Mouse (Mus musculus) bone marrow macrophage, adult 2 months (primary cell): ENCODE measurements around the gene Panx2. TPM values are rescaled to one million over a fixed set of nuclear protein-coding genes. Genes with fewer than 3 reads are reported as not detected.

Source experiments
- H3K27ac ChIP-seq: 2 replicates; pipeline ENCODE4 v1.5.1; 2012; ENCODE audit warnings: low read depth, low read length; ENCODE audit not compliant: insufficient read depth
- H3K4me1 ChIP-seq: 2 replicates; pipeline ENCODE4 v1.6.1; 2012; ENCODE audit warnings: low read length; ENCODE audit not compliant: control insufficient read depth, insufficient read depth
- H3K4me3 ChIP-seq: 2 replicates; pipeline ENCODE4 v1.5.1; 2012; ENCODE audit warnings: mild to moderate bottlenecking, low read length, moderate library complexity; ENCODE audit not compliant: insufficient read depth
- CTCF ChIP-seq: IDR thresholded peaks from 2 replicates; pipeline ENCODE4 v1.5.1; 2012; ENCODE audit warnings: low read depth, mild to moderate bottlenecking, low read length, moderate library complexity
- POLR2A ChIP-seq: IDR thresholded peaks from 2 replicates; pipeline ENCODE4 v1.6.1; 2012; ENCODE audit warnings: mild to moderate bottlenecking, low read depth, low read length, borderline replicate concordance
- polyA plus RNA-seq: library from polyadenylated mRNA; stranded (reverse); fragments of >200 nt; gene quantifications from 2 replicates; pipeline ENCODE4 v1.2.4, GENCODE M21; 2012; ENCODE audit not compliant: missing spikeins, insufficient read depth, insufficient read length

Panx2 gene
- polyA plus RNA-seq, 1 experiment, result not detected

DNA sequence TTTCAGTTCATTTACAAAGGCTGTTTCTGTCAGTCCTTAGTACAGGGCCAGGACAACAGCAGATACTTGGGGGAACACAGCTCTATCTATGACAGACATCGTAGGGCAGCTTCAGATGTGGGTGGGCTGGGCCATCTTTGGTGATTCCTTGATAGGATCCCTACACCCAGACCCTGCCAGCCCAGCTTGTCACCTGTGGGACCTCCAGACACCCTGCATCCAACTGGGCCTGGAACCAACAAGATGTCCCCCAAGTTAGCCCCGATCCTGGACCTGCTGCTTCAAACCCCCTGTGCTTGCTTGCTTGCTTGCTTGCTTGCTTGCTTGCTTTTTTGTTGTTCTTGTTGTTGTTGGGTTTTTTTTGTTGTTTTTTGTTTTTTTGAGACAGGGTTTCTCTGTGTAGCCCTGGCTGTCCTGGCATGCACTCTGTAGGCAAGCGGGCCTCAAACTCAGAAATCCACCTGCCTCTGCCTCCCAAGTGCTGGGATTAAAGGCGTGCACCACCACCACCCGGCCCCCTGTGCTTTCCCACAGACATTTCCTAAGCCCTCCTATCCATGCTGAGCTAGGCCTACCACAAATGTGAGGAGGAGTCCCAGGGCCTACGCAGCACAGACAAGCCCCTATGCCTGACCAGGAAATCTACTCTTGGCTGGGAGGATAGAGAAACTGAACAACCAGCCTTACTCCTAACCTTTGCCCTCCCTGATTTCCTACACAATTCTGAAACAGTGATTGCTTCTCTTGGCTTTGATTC is 2.4 kb downstream of the Panx2 start:
- H3K4me3 ChIP-seq, result no peak overlapping the region
- no peaks in the 10 kb centered on the region for H3K4me1 ChIP-seq
- H3K27ac ChIP-seq, result no peak overlapping the region
- TF ChIP-seq POLR2A (no peak), CTCF (no peak)

DNA sequence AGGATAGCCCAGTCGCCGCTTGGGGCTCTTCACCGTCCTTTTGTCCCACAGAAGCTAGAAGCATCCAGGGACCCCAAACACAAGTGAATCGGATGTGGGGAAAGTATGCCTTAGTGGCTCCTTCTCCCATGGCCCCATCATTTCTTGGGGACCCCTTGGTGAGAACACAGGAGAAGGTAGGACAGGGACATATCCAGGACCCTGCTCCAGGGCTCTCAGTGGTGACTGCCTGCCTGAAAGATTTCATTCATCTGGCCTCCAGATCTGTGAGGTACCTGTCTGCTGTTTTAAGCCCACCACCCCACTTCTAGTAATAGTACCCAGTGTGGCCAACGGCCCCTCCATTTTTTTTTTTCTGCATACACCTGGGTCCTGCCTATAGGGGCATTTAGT is 3.0 kb downstream of the Panx2 start:
- Histone ChIP-seq H3K4me1 (no peaks in the 10 kb centered on the region), H3K27ac (no peak overlapping the region), H3K4me3 (no peak overlapping the region)
- TF ChIP-seq CTCF (no peak), POLR2A (no peak)

DNA sequence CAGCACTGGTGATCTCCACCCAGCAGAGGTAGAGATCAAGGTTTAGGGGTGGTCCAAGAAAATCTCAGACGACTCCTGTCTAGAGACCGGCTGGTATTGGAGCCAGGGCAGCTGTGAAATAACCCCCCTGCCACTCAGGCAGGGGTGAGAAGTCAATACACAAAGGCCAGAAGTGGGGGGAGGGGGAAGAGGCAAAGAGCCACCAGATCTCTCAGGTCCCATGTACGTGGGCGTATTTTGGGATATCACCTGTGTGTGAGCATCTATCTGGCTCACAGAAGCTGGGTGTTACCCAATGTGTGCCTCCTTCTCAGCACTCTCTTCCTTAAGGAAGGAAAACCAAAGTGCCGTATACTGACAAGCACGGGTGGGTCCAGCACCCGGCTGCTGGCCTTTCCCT is 3.5 kb downstream of the Panx2 start:
- no peak overlapping the region for H3K4me3 ChIP-seq
- TF ChIP-seq POLR2A (no peak), CTCF (no peak)
- H3K27ac ChIP-seq, result no peak overlapping the region
- H3K4me1 ChIP-seq, result no peaks in the 10 kb centered on the region

DNA sequence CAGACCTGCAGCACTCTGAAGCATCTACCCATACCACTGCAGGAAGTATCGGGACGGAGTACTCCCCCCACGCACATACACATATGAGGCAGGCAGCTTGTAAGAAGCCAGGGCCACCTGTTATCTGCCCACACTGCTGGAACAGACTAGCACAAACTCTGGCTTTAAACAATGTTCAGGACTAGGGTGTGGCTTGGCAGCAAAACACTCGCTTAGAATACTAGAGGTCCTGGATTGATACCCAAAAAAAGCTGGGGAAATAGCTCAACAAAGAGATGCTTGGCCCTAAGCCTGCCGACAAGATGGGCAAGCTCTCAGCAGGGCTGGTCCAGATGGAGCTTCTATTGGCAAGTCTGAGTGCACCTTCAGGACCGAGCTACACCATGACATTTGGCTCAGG is 4.0 kb downstream of the Panx2 start:
- H3K4me3 ChIP-seq, result no peak overlapping the region
- no peaks in the 10 kb centered on the region for H3K4me1 ChIP-seq
- H3K27ac ChIP-seq, result no peak overlapping the region
- no peak for TF ChIP-seq CTCF
- no peak for TF ChIP-seq POLR2A

DNA sequence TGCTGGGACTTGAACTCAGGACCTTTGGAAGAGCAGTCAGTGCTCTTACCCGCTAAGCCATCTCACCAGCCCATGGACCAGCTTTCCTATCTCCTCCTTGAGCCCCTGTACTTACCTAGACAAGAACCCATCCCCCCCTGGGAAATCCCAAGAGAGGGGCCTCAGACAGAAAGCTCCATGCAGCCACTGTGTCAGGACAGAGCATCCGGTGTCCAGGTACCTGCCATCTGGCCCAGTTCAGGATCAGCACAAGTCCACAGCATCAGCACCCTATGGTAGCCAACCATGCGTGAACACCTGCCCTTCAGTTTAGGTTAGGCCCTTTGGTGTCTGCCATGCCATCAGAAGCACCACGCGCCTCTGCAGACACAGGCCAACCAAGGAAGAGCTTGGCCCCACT is 5.4 kb downstream of the Panx2 start:
- Histone ChIP-seq H3K4me1 (no peaks in the 10 kb centered on the region), H3K4me3 (no peak overlapping the region), H3K27ac (no peak overlapping the region)
- TF ChIP-seq POLR2A (no peak), CTCF (no peak)

DNA sequence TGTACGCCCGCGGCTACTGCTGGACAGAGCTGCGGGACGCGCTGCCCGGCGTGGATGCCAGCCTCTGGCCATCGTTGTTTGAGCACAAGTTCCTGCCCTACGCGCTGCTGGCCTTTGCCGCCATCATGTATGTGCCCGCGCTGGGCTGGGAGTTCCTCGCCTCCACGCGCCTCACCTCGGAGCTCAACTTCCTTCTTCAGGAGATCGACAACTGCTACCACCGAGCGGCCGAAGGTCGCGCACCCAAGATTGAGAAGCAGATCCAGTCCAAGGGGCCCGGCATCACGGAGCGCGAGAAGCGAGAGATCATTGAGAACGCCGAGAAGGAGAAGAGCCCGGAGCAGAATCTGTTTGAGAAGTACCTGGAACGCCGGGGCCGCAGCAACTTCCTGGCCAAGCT is 8.1 kb downstream of the Panx2 start:
- TF ChIP-seq POLR2A (no peak), CTCF (no peak)
- Histone ChIP-seq H3K27ac (no peak overlapping the region), H3K4me3 (no peak overlapping the region; the same call in 1 of the 2 replicates), H3K4me1 (no peaks in the 10 kb centered on the region)

DNA sequence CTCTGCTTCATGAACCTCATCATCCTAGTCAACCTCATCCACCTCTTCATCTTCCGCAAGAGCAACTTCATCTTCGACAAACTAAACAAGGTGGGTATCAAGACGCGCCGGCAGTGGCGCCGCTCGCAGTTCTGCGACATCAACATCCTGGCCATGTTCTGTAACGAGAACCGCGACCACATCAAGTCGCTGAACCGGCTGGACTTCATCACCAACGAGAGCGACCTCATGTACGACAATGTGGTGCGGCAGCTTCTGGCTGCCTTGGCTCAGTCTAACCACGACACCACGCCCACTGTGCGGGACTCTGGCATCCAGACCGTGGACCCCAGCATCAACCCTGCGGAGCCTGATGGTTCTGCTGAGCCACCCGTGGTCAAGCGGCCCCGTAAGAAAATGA is 8.7 kb downstream of the Panx2 start:
- TF ChIP-seq CTCF, result no peak
- TF ChIP-seq POLR2A, result no peak

DNA sequence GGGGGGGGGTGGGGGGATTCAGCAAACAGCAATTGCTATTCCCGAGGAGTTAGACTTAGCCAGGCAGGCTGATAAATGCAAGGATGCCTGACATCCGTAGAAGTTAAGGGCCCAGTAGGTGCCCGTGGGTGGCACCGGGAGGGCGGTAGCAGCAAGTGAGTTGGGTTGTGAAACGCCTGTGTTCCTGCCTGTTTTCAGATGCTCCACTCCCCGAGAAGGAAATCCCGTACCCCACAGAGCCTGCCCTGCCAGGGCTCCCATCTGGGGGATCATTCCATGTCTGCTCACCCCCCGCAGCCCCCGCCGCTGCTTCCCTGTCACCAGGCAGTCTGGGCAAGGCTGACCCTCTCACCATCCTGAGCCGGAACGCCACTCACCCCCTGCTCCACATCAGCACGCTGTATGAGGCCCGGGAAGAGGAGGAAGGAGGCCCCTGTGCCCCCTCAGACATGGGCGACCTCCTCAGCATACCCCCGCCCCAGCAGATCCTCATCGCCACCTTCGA is 9.9 kb downstream of the Panx2 start:
- H3K4me1 ChIP-seq, result peaks cover 8% of the 10 kb centered on the region
- H3K4me3 ChIP-seq, result no peak overlapping the region
- TF ChIP-seq CTCF (no peak), POLR2A (no peak)
- H3K27ac ChIP-seq, result no peak overlapping the region

More for the DNA sequence above, 8.7 kb downstream of the Panx2 start:
- no peaks in the 10 kb centered on the region for H3K4me1 ChIP-seq
- no peak overlapping the region for H3K27ac ChIP-seq
- H3K4me3 ChIP-seq, result no peak overlapping the region

DNA sequence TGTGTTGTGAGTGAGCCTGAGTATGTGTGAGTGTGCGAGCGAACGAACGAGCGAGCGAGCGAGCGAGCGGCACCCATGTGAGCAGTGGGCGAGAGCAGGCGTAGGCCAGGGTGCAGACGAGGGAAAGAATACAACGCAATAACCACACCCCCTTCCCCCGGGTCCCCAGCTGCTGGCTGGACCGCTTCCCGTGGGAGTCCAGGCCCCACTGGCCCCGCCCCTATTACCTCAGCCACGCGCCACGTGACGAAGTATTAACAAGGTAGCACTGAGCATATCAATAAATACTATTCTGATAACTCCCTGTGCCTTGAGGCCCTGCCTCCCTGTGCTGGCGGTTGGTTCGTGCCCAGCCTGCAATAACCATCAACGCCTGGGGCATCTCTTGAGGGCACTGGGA is 11.1 kb downstream of the Panx2 start:
- no peak overlapping the region for H3K4me3 ChIP-seq
- TF ChIP-seq CTCF, result no peak
- TF ChIP-seq POLR2A, result no peak
- no peak overlapping the region for H3K27ac ChIP-seq
- H3K4me1 ChIP-seq, result peaks cover 14% of the 10 kb centered on the region

DNA sequence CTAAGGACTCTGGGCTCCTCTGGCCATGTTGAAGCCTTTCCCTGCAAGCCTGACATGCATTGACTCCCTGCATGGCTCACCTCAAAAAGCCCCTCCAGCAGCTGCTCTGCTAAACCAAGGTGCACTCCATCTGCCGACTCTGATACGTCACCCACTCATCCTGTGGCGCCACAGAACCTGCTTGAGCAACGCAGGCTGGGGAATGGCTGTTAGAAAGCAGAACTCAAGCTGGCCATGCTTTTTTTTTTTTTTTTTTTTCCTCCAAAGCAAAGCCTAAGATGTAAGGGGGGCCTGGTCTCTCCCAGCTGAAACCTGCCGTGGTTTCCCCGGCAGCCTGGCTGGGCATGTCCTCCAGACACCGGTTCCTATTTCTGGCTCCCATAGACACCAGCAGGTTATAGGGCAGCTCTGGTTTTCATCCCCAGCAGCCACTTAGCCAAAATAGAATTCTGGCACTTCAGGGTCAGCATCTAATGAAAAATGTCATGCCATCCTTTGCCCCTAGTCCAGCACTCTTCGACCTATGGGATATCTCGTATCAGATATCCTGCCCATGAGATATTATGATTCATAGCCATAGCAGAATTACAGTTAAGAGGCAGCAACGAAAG is 14.6 kb downstream of the Panx2 start:
- H3K4me1 ChIP-seq, result peaks cover 29% of the 10 kb centered on the region
- 0 out of 2 replicates have a peak overlapping the region, but pooled peaks have one; percentile 98 for H3K4me3 ChIP-seq
- TF ChIP-seq POLR2A (no peak), CTCF (no peak)
- H3K27ac ChIP-seq, result no peak overlapping the region
